Comparison of ENCODE assay signal across 26 mouse cellular contexts in the genomic region with DNA sequence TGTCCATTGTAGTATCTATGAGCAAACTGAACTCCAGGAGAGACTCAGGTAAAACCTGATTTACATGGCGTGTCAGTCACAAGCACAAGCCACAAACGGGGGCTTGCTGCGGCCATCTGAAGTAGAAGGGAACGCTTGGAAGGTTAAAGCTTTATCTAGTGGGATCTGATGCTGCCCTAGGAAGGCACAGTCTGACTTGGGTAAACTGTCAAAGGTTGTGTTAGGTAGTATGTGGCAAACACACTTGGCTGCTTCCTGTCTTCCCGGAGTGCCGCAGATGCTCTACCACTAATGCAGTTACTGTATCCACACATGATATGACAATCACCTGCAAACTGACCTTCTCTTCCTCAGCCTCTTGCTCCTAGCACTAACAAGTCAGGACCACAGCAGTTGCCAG. TPM values are rescaled to one million over a fixed set of nuclear protein-coding genes. Genes with fewer than 3 reads are reported as not detected.
DNase-seq lines count a peak whose midpoint lies in the region; ATAC-seq lines count a peak whose summit lies in the region.
"Had no signal": no experiment of that assay in that cellular context is flagged by ENCODE, and none has a peak within 500 bp of the region (broad histone marks: within the 10 kb centered on the region; RNA-seq: fewer than 3 reads in every experiment).

No protein-coding gene starts in this region.

- H3K27ac ChIP-seq in liver, embryonic 12.5 days: no peak overlapping the region
- no peak overlapping the region for H3K27ac ChIP-seq in liver, embryonic 15.5 days (replicated peaks)
- H3K27ac ChIP-seq: embryonic facial prominence, embryonic 10.5 days; embryonic facial prominence, embryonic 13.5 days; forebrain, embryonic 12.5 days; forebrain, embryonic 15.5 days; heart, adult 2 months; heart, embryonic 10.5 days; heart, embryonic 13.5 days; hindbrain, embryonic 14.5 days; hindbrain, postnatal 0 days had no signal

- H3K9me3 ChIP-seq in liver, embryonic 12.5 days (replicated peaks): no peaks in the 10 kb centered on the region
- no peaks in the 10 kb centered on the region for H3K9me3 ChIP-seq in liver, embryonic 15.5 days (replicated peaks)
- H3K9me3 ChIP-seq: embryonic facial prominence, embryonic 10.5 days; embryonic facial prominence, embryonic 13.5 days; forebrain, embryonic 12.5 days; forebrain, embryonic 15.5 days; heart, embryonic 10.5 days; heart, embryonic 13.5 days had no signal

- no peak; the same call in 1 of the 2 replicates for ATAC-seq in liver, embryonic 12.5 days
- ATAC-seq in liver, embryonic 15.5 days (ENCODE audit: insufficient read depth): peak; percentile 22; the same call in 1 of the 2 replicates
- ATAC-seq: CD4-positive, CD25-positive, alpha-beta regulatory T cell, adult 4 months; forebrain, embryonic 15.5 days; hindbrain, postnatal 0 days; inflammation-experienced regulatory T-cells, adult 6 months had no signal

- peak; percentile 28 for DNase-seq in cerebellum, adult 9-11 months
- no peak for DNase-seq in cerebellum, postnatal 10 days
- DNase-seq in liver: no peak
- no peak for DNase-seq in testis, postnatal 10 days (ENCODE audit: low spot score)
- DNase-seq in left cerebral cortex, postnatal 4 days: no peak
- DNase-seq: adrenal gland, adult 2 months; adrenal gland, postnatal 14 days; embryo, embryonic 11 days; gastrocnemius, postnatal 10 days; gastrocnemius, postnatal 36 days; heart, adult 2 months; heart, postnatal 14 days; heart, postnatal 4 days had no signal

- 0 out of 2 replicates have a peak overlapping the region, but pooled peaks have one; percentile 7 for H3K4me2 ChIP-seq in liver, embryonic 12.5 days
- peak overlapping the region; percentile 27 for H3K4me2 ChIP-seq in liver, embryonic 15.5 days
- H3K4me2 ChIP-seq: embryonic facial prominence, embryonic 13.5 days; forebrain, embryonic 12.5 days; forebrain, embryonic 15.5 days; heart, embryonic 13.5 days; hindbrain, embryonic 14.5 days had no signal

- 0 out of 2 replicates have a peak, but pooled peaks cover 10% of the 10 kb centered on the region for H3K4me1 ChIP-seq in liver, embryonic 12.5 days
- H3K4me1 ChIP-seq in liver, embryonic 15.5 days (replicated peaks): peaks cover 10% of the 10 kb centered on the region; the same call in 1 of the 2 replicates
- H3K4me1 ChIP-seq: embryonic facial prominence, embryonic 13.5 days; forebrain, embryonic 12.5 days; forebrain, embryonic 15.5 days had no signal

- intact Hi-C loops in left cerebral cortex, postnatal 4 days (cut with DNase I): no loop called here

- H3K36me3 ChIP-seq in liver, embryonic 12.5 days: no peaks in the 10 kb centered on the region
- H3K36me3 ChIP-seq in liver, embryonic 15.5 days (replicated peaks): no peaks in the 10 kb centered on the region
- H3K36me3 ChIP-seq: embryonic facial prominence, embryonic 10.5 days; embryonic facial prominence, embryonic 13.5 days; forebrain, embryonic 12.5 days; forebrain, embryonic 15.5 days; heart, embryonic 10.5 days; heart, embryonic 13.5 days had no signal

- 78% methylated on average over 6 of the region's 6 CpGs for WGBS in liver, embryonic 12.5 days (ENCODE audit: insufficient replicate concordance)
- 77% methylated on average over 6 of the region's 6 CpGs for WGBS in liver, embryonic 15.5 days (ENCODE audit: insufficient replicate concordance)

- no peak overlapping the region for H3K9ac ChIP-seq in liver, embryonic 12.5 days
- H3K9ac ChIP-seq in liver, embryonic 15.5 days: no peak overlapping the region
- H3K9ac ChIP-seq: embryonic facial prominence, embryonic 13.5 days; forebrain, embryonic 12.5 days; forebrain, embryonic 15.5 days; heart, embryonic 13.5 days; hindbrain, embryonic 14.5 days had no signal

- H3K27me3 ChIP-seq in liver, embryonic 12.5 days (replicated peaks): no peaks in the 10 kb centered on the region
- no peaks in the 10 kb centered on the region for H3K27me3 ChIP-seq in liver, embryonic 15.5 days
- H3K27me3 ChIP-seq: embryonic facial prominence, embryonic 13.5 days; forebrain, embryonic 12.5 days; forebrain, embryonic 15.5 days; heart, embryonic 13.5 days had no signal

- no peak overlapping the region for H3K4me3 ChIP-seq in liver, embryonic 12.5 days
- H3K4me3 ChIP-seq in liver, embryonic 15.5 days (replicated peaks): no peak overlapping the region
- H3K4me3 ChIP-seq: embryonic facial prominence, embryonic 10.5 days; embryonic facial prominence, embryonic 13.5 days; erythroblast, embryonic 14.5 days; forebrain, embryonic 12.5 days; forebrain, embryonic 15.5 days; heart, adult 2 months; heart, embryonic 10.5 days; heart, embryonic 13.5 days had no signal

RNA-seq across cellular contexts. Expression of a gene that starts 10.9 kb away (rescaled TPM):
- 6.5 and 7.6 TPM in 2 replicates for polyA plus RNA-seq in liver, embryonic 12.5 days (2016; fragmentation: Nextera tagmentation; extraction: Ambion mirVana)
- 6.4 and 6.9 TPM in 2 replicates for polyA plus RNA-seq in liver, embryonic 15.5 days (2015; fragmentation: Nextera tagmentation; extraction: Ambion mirVana)
- total RNA-seq in left cerebral cortex, postnatal 4 days (2021): 100 to 1,000 TPM; 123 to 124 TPM
